Mouse (Mus musculus) embryo, embryonic 9.5 days (tissue): ENCODE data around the gene Cetn4.

Source experiments
- DNase-seq: peaks from one replicate; pipeline ENCODE4 v3.0.0-alpha.2; 2017; ENCODE audit errors: extremely low spot score

Gene Cetn4

DNA sequence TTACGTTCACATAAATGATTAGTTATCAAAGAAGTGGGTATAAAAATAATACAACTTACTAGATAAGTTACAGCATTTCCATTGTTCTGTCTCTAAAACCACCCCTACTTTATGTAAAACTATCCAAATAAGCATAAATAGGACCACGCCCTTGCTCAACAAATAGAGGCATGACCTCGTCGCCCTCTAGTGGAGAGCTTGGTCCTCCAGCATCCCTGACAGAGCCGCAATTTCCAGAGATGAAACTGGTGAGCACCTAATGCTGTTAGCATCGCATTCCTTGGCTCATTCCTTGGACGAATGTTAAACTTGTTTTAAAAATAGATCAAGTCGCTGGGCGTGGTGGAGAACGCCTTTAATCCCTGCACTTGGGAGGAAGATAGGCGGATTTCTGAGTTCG is 9.8 kb downstream of the Cetn4 start:
- DNase-seq = peak; percentile 42

DNA sequence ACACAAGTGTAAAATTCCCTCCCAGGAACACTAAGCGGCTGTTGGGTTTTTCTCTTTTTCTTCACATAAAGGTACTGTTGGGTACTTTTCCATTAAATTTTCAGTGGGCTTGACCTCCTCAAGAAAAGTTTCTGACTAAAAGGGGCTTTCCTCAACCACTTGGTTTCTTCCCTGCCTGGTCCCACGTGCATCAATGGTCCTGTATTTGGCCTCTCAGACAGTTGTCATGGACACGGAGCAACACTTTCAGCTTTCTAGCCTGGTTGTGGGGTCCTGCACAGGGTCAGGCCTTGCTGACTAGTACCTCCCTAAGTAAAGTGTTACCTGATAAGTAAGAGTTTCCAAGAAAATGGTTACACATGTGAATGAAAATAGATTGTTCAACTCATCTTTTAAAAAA is 13.0 kb downstream of the Cetn4 start:
- no peak for DNase-seq

DNA sequence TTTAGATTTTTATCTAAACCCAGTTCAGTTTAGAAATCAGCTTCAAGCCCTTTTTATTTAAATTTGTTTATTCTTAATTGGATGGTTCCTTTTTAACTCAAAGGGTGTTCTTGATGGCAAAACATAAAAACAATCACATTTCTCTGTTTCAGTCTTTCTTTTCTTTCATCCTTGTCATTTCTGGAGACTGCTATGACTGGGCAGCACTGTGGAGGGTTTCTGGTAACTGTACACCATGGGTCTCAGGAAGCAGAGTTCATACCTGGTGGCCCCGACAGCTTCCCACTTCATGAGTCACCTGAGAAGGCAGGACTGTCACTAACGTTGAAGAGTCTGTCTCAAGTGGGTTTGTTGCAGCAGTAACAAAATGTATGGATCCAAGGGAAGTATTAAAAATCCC is 19.9 kb downstream of the Cetn4 start:
- DNase-seq = no peak

DNA sequence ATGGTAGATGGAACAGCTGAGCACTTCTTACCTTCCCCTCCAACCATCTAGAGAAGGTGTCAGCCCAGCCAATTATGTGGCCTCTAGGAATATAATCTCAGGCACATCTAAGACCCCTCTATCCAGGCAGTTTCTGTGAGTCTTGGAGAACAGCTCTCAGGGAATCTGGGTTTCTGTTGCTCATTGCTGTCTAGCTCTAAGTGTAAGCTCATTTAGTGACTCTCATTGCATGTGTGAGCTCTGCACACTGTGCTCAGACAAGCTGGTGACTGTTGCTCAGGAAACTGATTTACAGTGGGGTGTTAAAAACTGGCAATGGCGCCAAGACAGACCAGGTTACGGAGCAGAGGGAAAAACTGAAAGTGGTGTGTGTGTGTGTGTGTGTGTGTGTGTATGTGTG is 20.6 kb downstream of the Cetn4 start:
- DNase-seq = no peak

DNA sequence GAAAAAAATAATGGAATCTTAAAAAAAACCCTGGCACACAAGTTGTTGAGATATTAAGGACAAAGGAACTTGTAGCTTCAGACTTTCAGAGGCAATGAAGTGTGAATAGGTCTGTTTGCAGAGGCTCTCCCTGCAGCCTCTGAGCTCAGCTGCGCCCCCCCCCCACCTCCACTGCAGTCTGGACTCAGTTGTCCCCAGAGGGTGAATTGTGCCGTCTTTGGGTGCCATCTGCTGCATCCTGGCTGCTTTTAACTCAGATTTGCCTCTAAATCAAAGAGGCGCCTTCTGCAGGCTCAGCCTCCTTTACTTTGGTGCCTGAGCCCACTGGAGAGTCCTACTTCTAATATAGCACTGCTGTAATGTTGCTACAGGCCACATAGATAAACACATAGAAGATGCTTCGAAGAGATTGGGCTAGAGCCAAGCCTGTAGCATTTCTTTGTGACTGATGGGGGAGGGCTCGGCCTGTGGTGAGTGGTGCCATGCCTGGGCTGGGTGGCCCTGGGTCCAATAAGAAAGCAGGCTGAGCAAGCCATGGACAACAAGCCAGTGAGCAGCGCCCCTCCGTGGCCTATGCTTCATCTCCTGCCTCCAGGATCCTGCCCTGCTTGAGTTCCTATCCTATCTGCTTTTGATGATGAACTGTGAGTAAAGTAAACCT is 21.5 kb downstream of the Cetn4 start:
- no peak for DNase-seq

DNA sequence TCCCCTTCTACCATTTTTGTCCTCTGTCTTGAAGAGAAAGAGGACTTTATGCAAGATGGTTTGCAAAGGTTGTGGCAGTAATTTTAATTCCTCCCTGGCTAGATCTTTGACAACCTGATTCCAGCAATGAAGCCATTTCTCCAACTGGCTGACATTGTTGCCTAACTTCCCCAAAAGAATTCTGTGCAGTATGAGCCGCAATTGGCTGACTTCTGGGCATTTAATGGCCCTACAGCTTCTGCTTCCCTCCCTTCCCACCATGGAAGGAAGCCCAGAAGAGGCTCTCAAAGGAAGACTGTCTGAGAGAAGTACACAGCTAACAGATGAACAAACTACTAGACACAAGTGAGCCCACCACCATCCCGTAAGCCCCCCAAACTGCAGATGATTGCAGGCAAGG is 23.3 kb downstream of the Cetn4 start:
- no peak for DNase-seq

DNA sequence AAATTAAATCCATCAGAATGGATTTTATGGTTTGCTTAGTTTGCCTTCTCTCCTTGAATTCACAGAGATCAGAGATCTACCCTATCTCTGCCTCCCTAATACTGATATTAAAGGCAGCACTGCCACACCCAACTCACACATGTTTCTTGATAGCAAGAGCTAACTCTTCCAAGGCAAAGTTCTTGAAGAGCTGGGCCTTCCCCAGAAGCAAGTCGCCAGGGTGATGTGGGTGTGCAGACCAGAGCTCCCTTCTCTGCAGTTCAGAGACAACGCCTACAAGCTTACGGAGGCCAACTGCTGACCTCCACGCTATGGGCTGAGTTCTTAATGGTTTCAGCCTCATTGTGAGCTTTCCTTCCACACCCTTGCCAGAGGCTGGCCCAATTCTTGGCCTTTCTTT is 29.3 kb downstream of the Cetn4 start:
- no peak for DNase-seq

DNA sequence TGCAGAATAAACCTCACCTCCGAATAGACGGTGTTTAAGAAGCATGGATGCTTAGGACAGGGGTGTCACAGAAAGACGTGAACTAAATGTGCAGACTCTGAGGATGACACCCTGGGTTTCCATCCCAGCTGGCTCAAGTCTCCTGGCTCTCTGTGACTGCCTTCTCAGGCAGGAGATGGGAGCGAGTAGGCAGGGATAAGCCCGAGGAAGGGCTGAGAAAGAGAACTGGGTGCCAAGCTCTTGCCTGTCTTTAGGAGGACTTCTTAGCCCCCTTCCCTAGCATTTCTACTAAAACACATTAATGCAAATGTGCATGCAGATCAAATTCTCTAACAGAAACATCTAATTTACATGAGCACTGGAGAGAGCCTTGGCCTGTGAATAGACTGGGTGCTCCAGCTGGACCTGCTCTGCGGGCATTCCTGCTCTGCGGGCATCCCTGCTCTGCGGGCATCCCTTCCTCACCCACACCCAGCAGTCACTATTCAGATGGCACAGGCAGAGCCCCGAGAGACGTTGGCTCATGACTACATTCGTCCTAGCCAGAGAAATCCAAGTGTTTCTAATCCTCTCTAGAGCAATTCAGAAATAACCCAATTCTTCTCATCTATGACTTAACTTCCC is 30.1 kb downstream of the Cetn4 start:
- no peak for DNase-seq

DNA sequence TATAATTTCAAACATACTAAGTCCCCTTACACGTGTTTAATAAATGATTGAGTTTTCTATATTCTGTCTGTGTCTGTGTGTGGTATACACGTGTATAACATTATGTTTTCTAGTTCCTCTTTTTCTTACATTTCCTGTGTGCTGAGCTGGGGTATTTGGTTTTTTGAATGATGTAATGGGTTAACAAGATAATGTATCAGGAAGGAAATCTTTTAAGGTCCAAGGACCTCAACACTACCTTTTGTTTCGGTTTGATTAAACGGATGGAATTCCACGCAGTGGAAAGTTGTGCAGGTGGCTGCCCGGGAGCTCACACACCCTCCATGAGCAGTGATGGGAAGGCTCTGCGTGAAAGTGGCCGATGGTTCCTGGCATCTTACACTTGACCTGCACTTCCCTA is 31.6 kb downstream of the Cetn4 start:
- no peak for DNase-seq

DNA sequence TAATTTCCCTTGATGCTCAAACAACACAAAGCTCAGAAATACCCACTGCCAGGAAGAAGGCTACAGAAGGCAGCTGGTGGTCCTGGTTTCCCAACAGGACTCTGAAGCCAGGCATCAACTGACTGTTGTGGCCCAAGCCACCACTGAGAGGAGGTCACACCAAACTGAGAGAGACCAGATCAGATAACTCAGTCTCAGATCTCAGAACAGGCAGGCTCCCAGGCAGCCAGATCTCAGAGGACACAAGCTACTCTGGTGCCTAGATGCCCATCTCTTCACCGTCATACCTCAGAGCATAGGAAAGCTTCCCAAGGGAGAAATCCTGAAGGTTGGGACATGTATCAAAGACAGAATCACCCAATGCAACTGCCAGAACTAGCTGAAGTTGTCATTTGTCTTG is 32.3 kb downstream of the Cetn4 start:
- no peak for DNase-seq

DNA sequence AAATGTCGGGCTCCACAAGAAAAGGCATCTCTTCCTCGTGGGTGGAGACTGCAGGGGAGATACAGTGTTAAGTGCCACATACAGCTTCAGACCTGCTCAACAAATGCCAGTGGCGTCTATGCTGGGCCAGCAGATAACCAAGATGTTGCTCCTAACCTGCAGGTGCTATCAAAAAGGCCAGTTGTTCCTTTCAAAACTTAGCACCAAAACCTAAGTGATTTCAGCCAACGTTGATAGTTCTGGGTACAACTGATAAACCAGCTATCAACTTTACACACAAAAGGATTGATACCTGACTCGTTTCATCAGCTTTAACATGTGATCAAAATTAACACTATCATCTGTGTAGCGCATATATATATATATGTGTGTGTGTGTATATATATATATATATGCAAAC is 37.8 kb downstream of the Cetn4 start:
- no peak for DNase-seq

DNA sequence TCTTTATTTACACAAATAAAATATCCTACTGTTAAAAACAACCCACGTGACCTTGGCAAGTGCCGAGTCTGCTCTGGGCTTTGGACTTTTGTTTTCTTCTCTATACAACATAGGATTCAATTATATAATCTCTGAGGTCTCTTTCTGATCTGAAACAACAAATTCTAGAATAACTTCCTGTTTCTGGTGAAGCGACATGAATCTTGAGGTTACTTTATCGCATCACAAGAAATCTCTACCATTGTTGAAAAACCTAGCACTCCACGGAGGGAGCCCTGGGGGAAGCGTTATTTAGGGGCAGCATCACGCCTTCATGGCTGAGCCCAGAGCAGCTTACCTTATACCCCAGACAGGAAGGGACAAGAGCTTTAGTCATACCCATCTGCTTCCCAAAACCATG is 39.4 kb downstream of the Cetn4 start:
- DNase-seq = no peak

DNA sequence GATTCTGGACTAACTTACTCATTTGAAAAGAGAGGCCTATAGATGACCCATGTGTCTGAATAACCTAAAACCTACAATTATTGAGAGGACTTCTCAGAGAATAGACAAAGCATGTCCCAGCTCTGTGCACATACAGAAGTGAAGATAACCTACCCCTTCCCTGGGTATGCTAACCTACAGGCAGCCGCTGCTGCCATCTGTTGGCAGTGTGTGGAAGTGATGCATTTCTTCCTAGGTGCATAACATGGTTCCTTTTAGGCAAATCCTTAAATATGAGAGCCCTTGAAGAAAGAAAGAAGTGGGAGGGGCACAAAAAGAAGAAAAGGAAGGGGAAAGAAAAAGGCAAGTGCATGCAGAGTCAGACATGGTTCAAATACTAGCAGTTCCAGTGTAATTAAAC is 41.3 kb downstream of the Cetn4 start:
- DNase-seq = peak; percentile 43

DNA sequence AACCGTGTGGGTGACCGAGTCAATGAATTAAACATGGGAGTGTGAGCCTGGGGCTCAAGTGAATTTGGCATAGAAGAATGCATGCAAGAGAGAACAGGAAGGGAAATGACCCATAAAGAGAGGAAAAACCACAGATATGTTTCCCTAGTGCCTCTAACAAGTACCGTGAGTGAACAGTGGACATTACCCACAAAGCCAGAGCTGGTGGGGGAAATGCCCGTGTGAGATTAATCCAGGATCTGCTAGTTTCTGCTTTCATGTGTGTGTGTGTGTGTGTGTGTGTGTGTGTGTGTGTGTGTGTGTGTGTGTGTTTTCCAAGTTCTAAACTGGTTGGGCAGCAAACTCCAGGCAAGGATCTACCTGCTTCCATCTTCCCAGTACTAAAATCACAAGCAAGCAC is 42.6 kb downstream of the Cetn4 start:
- no peak for DNase-seq

DNA sequence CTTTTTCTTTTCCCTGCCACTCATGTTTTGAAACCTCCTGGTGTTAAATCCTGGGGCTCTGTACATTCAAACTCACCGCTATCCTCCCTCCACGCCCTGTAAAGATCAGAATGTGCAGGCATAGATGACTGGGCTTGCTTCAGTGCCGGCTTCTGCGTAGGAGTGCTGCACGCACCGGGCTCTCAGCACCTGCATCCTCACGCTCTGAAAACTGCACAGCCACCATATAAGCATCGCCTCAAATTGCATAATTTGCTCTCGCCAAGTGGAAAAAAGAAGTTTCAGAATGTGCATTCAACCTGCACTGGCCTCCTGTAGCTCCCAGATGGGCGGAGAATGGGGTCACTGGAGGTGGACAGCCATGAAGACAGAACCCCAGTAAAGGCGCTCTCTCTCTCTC is 44.2 kb downstream of the Cetn4 start:
- no peak for DNase-seq

DNA sequence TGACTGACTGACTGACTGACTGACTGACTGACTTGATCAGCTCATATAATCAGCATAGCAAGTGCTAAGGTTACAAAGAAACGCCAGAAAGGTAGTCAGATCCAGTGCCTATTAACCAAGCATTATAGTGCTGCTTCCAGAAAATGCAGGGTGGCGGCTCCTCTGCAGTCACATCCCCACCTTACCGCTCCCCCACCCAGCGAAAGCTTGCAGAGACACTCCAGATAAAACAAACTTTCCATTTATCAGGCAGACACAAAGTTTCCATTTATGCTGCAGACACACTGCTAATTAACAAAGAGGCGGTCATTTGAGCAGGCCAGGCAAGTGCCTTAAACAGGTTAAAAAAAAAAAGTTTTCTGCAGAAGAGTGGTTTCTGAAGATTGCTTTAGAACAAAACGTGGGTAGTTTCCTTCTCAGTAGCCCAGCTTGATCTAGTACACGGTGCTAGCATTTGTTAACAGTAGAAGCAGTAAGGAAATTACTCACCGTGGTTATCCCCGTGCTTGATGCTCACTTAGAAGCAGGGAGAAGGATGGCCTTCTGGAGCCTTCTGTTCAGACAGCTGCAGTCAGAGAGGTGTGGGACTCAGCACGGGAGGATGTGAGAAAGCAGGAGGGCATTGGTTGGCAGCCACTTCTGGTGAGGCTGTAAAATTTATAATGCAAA is 53.0 kb downstream of the Cetn4 start:
- DNase-seq = no peak

DNA sequence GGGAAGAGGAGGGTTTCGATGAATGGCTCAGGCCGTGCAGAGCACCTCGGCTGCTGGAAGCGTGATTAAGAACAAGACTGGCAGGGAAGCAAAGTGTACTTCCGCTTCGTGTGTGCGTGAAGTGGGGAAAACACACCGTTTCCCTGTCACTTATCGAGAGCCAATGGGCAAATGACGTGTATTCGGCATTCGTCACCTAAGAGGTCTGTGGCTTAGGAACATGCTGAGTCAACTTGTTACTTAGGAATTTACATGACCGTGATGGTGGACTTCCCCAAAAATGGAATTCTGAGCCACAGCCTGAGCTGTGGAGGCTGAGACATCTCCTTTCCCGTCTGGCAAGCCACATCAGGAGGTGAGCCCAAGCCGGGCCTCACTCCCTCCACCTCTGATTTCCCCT is 54.7 kb downstream of the Cetn4 start:
- DNase-seq = no peak
